Mouse (Mus musculus) neural tube, embryonic 12.5 days (tissue): ENCODE measurements around the gene Ifne. TPM values are rescaled to one million over a fixed set of nuclear protein-coding genes. Genes with fewer than 3 reads are reported as not detected.

Experiments
- ATAC-seq: fragments of 200-750 bp; cut with Nextera tagmentation; 2 replicates; pipeline ENCODE4 v1.8.0; 2017; ENCODE audit warnings: low read depth, mild to moderate bottlenecking, moderate TSS enrichment, moderate library complexity; ENCODE audit not compliant: low FRiP score
- H3K27ac ChIP-seq: fragments of 300-500 bp; sonication (generic); 2 replicates; pipeline ENCODE4 v1.5.1; 2016
- H3K27me3 ChIP-seq: fragments of 300-500 bp; sonication (generic); replicated peaks from 2 replicates; pipeline ENCODE4 v1.6.1; 2016; ENCODE audit warnings: mild to moderate bottlenecking
- H3K36me3 ChIP-seq: fragments of 300-500 bp; sonication (generic); 2 replicates; pipeline ENCODE4 v1.6.1; 2016; ENCODE audit warnings: mild to moderate bottlenecking
- H3K4me1 ChIP-seq: fragments of 300-500 bp; sonication (generic); 2 replicates; pipeline ENCODE4 v1.6.1; 2016
- H3K4me2 ChIP-seq: fragments of 300-500 bp; sonication (generic); replicated peaks from 2 replicates; pipeline ENCODE4 v1.6.1; 2016; ENCODE audit warnings: mild to moderate bottlenecking
- H3K4me3 ChIP-seq: fragments of 300-500 bp; sonication (generic); 2 replicates; pipeline ENCODE4 v1.5.1; 2016
- H3K9ac ChIP-seq: fragments of 300-500 bp; sonication (generic); 2 replicates; pipeline ENCODE4 v1.6.1; 2016; ENCODE audit warnings: mild to moderate bottlenecking
- H3K9me3 ChIP-seq: fragments of 300-500 bp; sonication (generic); 2 replicates; pipeline ENCODE4 v1.6.1; 2016; ENCODE audit warnings: mild to moderate bottlenecking
- WGBS: fragments of 180-500 bp; shearing (Covaris S2); methylation state at CpG from one replicate; pipeline ENCODE4 v1.1.7; 2016; 5-methylcytosine and 5-hydroxymethylcytosine counted together
- polyA plus RNA-seq: library from polyadenylated mRNA; unstranded; fragments of >200 nt; fragmentation: Nextera tagmentation; extraction: Ambion mirVana; gene quantifications from 2 replicates; pipeline ENCODE4 v1.2.1, GENCODE M21; 2016

Gene Ifne
- polyA plus RNA-seq, 1 experiment from 2014 or later: not detected

DNA sequence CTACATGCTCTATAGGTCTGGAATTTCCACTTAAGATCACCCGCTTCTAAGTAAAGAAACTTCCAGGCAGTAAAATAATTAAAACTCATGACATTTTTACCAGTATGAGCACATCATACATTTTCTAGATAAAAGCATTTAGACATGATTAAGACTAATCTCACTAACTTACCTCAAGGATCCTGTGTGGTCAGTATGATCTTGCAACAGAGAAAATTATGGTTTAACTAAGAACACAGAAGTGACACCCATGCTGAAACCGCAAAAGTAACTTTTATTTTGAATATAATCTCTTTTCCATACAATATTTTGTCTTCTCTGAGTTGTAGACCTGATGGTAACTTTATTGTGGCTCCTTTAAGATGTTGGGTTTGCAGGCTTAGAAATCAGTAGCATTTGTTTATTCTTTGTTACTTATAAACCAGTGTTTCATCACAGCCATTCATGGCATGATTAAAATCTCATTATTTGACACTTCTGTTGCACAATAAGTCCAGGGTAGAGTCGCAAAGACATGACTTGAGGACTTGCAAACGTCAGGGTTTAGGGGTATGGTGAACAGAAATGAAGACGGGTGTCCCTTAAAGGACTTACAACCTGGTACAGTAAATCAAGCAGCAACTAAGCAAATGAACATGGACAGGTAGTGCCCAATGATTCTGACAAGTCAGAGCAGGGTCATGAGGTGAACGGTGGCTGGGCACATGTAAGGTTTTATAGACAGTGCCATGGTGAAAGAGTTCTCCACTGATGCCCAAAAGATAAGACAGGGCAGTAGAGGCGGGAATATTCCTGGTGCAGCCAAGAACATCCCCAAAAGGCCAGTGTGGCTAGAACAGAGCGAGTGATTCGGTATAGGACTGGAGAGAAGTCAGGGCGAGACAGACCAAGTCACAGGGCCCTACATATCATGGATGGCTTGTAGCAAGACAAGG, 29.9 kb upstream of the Ifne start:
- Histone ChIP-seq H3K9ac (no peak overlapping the region), H3K4me3 (no peak overlapping the region), H3K9me3 (no peaks in the 10 kb centered on the region), H3K4me2 (no peak overlapping the region), H3K27ac (no peak overlapping the region), H3K36me3 (no peaks in the 10 kb centered on the region), H3K27me3 (no peaks in the 10 kb centered on the region), H3K4me1 (no peaks in the 10 kb centered on the region)
- WGBS: 92% methylated on average over 10 of the region's 10 CpGs
- ATAC-seq: no peak

- no peak for ATAC-seq
- Histone ChIP-seq H3K4me3 (no peak overlapping the region), H3K36me3 (no peaks in the 10 kb centered on the region), H3K4me2 (no peak overlapping the region), H3K27ac (no peak overlapping the region), H3K9ac (no peak overlapping the region), H3K27me3 (no peaks in the 10 kb centered on the region), H3K4me1 (no peaks in the 10 kb centered on the region), H3K9me3 (no peaks in the 10 kb centered on the region)
Observed at GRCm38 (mm10) chr4:88893201-88893754, 13.3 kb upstream of the Ifne start.

GRCm38 (mm10) chr4:88888236-88888635, 8.2 kb upstream of the Ifne start:
- H3K9ac ChIP-seq: no peak overlapping the region
- no peak for ATAC-seq
- no peaks in the 10 kb centered on the region for H3K36me3 ChIP-seq
- no peak overlapping the region for H3K4me3 ChIP-seq
- H3K4me1 ChIP-seq: no peaks in the 10 kb centered on the region
- no peak overlapping the region for H3K4me2 ChIP-seq
- H3K27me3 ChIP-seq: no peaks in the 10 kb centered on the region
- no peak overlapping the region for H3K27ac ChIP-seq
- no peaks in the 10 kb centered on the region for H3K9me3 ChIP-seq

- Histone ChIP-seq H3K9me3 (no peaks in the 10 kb centered on the region), H3K36me3 (no peaks in the 10 kb centered on the region), H3K4me2 (no peak overlapping the region), H3K4me1 (no peaks in the 10 kb centered on the region), H3K4me3 (no peak overlapping the region), H3K27me3 (no peaks in the 10 kb centered on the region), H3K27ac (no peak overlapping the region), H3K9ac (no peak overlapping the region)
- 80% methylated on average over 4 of the region's 4 CpGs for WGBS
- ATAC-seq: no peak
Observed at GRCm38 (mm10) chr4:88878772-88879171, 1.2 kb downstream of the Ifne start.

DNA sequence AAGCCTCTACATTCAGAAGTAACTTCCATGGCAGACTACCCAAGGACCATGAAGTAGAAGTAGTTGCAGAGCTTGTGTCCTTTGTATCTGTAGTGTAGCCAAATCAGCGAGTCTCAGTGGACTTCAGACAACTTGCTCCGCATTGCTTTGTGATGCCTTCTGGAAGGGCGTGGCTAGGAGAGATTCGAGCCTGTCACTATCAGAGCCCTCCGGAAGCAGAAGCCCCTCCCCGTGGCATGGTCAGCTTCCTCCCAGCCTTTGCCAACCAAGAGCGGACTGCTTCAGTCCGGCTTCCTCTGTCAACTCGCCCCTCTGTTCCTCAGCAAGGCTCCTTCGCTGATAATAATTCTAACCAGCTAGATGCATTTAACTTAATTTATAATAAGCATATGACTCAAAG, 1.8 kb downstream of the Ifne start:
- no peak for ATAC-seq
- Histone ChIP-seq H3K27ac (no peak overlapping the region), H3K36me3 (no peaks in the 10 kb centered on the region), H3K27me3 (no peaks in the 10 kb centered on the region), H3K9ac (no peak overlapping the region), H3K9me3 (no peaks in the 10 kb centered on the region), H3K4me1 (no peaks in the 10 kb centered on the region), H3K4me2 (no peak overlapping the region), H3K4me3 (no peak overlapping the region)
- WGBS: 53% methylated on average over 10 of the region's 10 CpGs

DNA sequence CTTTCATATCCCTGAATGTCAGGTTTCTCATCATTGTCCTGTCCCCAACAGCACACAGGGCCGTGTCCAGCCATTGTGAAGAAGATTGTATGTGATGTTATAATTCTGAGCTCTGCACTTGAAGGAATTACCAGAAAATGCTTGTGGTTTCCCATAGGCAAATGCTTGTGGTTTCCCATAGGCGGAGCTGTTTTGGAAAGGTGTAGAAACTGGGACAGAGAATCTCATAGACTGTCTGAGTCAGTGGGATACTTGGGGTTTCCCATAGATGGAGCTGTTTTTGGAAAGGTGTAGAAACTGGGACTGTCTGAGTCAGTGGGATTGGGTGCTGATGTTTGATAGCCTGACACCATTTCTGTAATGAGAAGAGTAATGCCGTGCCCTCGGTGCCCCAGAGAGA, 3.5 kb downstream of the Ifne start:
- Histone ChIP-seq H3K4me3 (no peak overlapping the region), H3K9me3 (no peaks in the 10 kb centered on the region), H3K27ac (no peak overlapping the region), H3K4me1 (no peaks in the 10 kb centered on the region), H3K9ac (no peak overlapping the region), H3K36me3 (no peaks in the 10 kb centered on the region), H3K4me2 (no peak overlapping the region), H3K27me3 (no peaks in the 10 kb centered on the region)
- WGBS: 80% methylated on average over 4 of the region's 4 CpGs
- no peak for ATAC-seq

DNA sequence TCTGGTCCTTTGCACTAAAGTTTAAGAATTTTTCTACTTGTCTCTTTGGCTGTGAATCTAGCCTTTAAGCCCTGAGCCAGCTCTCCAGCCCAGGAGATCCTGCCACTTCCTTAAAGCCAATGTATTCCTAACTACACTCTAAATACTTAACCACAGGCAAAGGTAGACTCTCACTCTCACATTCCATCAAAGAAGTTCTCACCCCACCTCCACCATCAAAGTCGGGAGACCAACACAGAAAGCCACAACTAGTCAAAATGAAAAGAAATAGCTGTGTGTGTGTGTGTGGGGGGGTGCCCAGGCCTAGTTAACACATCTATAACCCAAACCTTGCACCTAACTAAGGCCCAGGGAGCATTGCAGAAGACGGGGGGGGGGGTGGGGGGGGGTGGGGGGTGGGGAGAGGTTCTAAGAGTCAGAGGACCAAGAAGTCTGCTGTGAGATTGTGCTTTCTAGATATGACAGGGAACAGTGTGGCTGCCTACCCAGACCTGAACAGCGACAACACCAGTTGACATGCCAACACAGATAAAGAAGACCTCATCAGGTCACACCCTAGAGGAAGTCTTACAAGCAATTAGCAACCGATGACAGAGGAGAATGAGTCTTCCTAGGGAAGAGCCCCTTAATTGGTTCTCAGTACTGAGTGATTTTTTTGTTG, 4.4 kb downstream of the Ifne start:
- no peaks in the 10 kb centered on the region for H3K36me3 ChIP-seq
- no peak for ATAC-seq
- no peaks in the 10 kb centered on the region for H3K4me1 ChIP-seq
- no peak overlapping the region for H3K27ac ChIP-seq
- no peak overlapping the region for H3K4me3 ChIP-seq
- WGBS: 79% methylated on average over 3 of the region's 4 CpGs
- no peak overlapping the region for H3K9ac ChIP-seq
- no peaks in the 10 kb centered on the region for H3K27me3 ChIP-seq
- H3K4me2 ChIP-seq: no peak overlapping the region
- H3K9me3 ChIP-seq: no peaks in the 10 kb centered on the region

DNA sequence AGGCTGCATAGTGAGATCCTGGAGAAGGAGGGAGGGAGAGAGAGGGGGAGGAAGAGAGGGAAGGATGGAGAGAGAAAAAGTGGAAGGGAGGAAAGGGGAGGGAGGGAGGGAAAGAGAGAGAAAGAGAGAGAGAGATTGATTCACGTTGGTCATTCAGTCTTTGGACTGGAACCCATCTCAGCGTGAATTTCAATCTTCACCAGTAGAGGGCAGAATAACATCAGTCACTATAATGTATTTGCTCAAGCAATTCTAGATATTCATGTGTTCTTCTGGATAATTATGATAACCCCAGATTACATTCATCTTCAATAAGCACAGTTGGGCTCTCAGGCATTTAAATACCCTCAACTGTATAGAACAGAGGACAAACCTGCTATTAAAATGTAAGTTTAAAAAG, 7.3 kb downstream of the Ifne start:
- Histone ChIP-seq H3K4me3 (no peak overlapping the region), H3K27me3 (no peaks in the 10 kb centered on the region; the same call in 1 of the 2 replicates), H3K4me2 (no peak overlapping the region), H3K9ac (no peak overlapping the region), H3K27ac (no peak overlapping the region), H3K36me3 (no peaks in the 10 kb centered on the region), H3K9me3 (no peaks in the 10 kb centered on the region), H3K4me1 (peaks cover 6% of the 10 kb centered on the region; the same call in 1 of the 2 replicates)
- no peak for ATAC-seq
- 2% methylated on average over 2 of the region's 2 CpGs for WGBS

DNA sequence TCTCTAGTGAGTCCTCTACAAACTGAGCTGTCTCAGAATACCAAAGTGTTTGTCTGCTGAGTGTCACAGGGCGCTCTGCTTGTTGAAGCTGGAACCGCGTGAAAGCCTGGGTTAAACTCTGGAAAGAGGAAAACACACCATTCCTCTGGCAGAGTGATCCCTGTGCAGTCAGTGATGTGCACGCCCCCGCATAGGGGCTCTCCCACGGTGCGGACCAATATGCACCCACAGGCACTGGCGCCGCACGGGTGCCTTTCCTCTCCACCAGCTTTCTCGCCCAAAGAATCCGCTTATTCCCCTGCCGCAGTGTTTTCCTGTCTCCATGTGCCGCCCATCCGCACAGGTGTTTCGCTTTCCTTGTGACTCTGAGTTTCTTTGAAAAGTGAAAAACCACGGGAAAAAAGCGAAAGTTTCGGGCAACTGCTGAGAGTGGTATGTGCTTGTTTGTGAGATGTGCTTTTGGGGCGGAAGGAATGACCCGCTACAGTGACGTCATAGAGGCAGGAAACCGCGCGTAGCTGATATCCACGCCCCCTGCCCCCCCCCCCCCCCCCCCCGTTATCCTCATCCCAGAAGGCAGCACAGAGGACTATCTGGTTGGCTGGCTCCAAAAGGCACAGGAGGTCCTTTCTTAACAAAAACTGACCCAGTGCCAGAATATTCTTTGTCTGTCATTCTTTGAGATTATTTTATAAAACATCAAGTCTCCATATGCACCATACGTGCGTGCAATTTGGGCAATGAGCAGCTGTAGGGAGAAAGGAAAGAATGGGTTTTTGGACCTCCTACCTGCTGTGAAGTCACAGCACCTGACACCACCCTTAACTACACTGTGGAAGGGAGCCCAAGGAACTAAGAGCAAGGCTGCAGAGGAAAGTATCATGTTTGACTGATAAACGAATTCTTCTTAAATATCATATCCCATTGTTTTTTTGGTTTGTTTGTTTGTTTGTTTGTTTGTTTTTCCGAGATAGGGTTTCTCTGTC, 11.8 kb downstream of the Ifne start:
- H3K27ac ChIP-seq: no peak overlapping the region
- 9% methylated on average over 30 of the region's 31 CpGs for WGBS

GRCm38 (mm10) chr4:88867366-88867925, 12.6 kb downstream of the Ifne start:
- Histone ChIP-seq H3K27me3 (peaks cover 4% of the 10 kb centered on the region), H3K36me3 (no peaks in the 10 kb centered on the region), H3K27ac (no peak overlapping the region), H3K4me2 (peak overlapping the region; percentile 88), H3K4me1 (peaks cover 6% of the 10 kb centered on the region; the same call in 1 of the 2 replicates), H3K9me3 (no peaks in the 10 kb centered on the region), H3K4me3 (no peak overlapping the region), H3K9ac (peak overlapping the region; percentile 53; the same call in 1 of the 2 replicates)
- peak; percentile 75 for ATAC-seq
- under 1% methylated on average over 8 of the region's 8 CpGs for WGBS

More for the DNA sequence above, 11.8 kb downstream of the Ifne start:
- ATAC-seq: peak; percentile 67
- Histone ChIP-seq H3K4me3 (peak overlapping the region; percentile 50), H3K36me3 (no peaks in the 10 kb centered on the region), H3K4me2 (peak overlapping the region; percentile 88), H3K9me3 (no peaks in the 10 kb centered on the region), H3K4me1 (peaks cover 6% of the 10 kb centered on the region; the same call in 1 of the 2 replicates), H3K9ac (peak overlapping the region; percentile 53), H3K27me3 (peaks cover 4% of the 10 kb centered on the region)

DNA sequence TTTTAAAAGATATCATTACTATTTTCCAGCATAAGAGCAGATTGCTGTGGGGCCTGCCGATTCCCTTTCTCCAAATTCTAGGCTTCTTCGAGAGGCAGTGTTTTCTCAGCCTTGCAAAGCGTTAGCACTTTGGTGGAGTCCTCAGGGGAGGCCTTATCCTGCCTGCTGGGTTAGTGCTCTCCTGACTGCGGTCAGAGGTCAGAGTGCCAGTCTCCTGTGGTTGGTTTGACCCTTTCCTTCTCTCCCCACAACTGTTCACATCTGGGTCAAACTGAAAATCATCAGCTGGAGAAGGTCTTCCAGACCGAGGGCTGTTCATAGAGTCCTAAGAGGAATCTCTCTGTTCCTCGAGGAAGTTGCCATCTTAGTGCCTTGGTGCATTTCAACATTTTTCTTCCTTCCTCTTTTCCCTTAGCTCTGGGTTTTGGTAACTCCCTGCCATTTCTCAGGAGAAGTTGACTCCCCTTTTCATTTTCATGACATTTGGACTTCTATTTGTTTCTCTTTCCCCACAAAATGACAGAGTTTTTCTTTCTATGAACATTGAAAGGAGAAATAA, 14.9 kb downstream of the Ifne start:
- H3K4me3 ChIP-seq: no peak overlapping the region
- H3K36me3 ChIP-seq: no peaks in the 10 kb centered on the region
- peaks cover 4% of the 10 kb centered on the region for H3K27me3 ChIP-seq
- H3K4me2 ChIP-seq: no peak overlapping the region
- no peak overlapping the region for H3K27ac ChIP-seq
- H3K9me3 ChIP-seq: no peaks in the 10 kb centered on the region
- ATAC-seq: no peak
- H3K4me1 ChIP-seq: peaks cover 6% of the 10 kb centered on the region; the same call in 1 of the 2 replicates
- H3K9ac ChIP-seq: no peak overlapping the region
- WGBS: 56% methylated on average over 6 of the region's 6 CpGs
